Mouse (Mus musculus) natural killer cell, adult 2 months (primary cell): Measurements from ENCODE around the gene Ada.
A peak's percentile ranks its signal among the peaks of the same experiment; 100 is the strongest.

Source experiments
- DNase-seq, 2 experiments: peaks; one replicate each; pipeline ENCODE4 v3.0.0; 2022; ENCODE audit warnings: low spot score in 2 of 2

Gene Ada

DNA sequence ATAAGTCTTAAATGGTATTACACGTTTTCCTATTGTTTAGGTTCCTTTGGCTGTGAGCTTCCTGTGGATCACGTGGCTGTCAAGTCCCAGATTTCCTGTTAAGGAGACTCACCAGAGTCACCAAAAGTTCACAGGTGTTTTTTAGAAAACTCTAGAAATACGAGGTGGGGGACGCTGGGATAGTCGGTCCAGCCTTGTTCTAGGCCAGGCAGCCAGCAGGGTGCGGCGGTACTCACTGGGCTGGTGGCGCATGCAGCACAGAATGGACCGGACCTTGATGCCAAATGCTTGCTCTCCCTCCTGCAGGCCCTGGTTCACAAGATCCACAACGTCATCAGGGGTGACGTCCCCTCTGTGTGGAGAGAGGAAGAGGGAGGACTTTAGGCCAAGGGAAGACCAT lies 18.0 kb downstream of the Ada start:
- no peak for DNase-seq

DNA sequence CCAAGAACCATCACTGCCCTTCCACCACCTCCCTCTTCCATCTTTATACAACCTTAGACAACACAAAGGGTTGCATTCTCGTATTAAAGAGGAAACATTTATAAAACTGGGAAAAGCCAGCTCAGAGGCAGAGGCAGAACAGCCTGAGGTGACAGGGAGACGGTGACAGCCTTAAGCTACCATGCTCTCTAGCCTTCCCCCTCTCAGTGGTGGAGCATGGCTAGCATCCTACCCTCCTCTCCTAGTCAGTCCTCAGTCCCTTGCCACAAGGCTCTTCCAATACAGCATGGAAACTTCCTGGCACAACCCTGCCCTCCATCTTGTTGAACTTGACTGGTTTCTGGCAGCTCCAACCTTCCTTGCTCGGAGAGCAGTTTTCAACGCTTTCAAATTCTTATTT lies 21.7 kb downstream of the Ada start:
- no peak for DNase-seq

DNA sequence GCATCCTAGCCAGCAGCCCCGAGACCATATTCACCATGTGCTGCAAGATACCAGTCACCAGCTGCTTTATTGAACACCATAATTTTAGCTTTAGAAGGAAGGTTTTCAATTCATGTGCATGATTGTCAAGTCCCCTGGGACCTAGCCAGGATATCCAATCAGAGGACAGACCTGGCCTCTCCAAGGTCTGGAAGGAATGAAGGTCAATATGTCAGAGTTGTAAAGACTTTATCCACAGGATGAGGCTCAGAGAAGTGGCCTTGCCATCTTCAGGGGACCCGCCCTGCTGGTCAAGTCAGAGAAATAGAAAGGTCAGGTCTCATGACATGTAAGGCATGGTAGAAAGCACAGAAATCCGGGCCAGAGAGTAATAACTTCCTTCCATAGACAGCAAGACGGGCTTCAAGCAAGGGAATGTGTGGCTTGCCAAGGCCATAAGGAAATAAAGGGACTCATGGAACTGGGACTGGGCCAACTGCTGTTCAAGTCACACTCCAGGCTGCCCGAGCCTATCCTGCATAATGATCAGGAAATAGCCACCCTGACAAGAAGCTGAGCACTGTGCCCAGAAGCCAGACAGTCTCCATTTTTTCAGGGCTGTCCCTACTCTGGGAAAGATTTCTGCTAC lies 23.2 kb downstream of the Ada start:
- no peak for DNase-seq

DNA sequence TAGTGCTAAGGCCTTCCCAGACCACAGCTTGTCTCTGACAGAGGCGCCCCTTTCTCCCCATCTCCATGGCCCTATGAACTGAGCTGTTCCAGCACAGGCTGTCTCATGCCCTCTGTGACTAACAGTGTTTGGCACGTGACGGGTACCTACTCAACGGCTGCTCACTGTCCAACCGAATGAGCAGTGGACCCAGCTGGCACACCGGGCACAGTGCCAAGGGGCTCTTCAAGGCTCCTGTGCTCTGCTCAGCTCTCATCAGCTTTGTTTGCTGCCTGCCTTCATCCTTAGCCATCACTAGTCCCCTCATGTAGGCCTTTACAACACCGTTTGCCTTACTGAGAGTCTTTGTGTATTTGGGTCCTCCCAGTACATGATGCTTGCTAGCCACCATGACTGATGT lies 27.5 kb downstream of the Ada start:
- no peak for DNase-seq

DNA sequence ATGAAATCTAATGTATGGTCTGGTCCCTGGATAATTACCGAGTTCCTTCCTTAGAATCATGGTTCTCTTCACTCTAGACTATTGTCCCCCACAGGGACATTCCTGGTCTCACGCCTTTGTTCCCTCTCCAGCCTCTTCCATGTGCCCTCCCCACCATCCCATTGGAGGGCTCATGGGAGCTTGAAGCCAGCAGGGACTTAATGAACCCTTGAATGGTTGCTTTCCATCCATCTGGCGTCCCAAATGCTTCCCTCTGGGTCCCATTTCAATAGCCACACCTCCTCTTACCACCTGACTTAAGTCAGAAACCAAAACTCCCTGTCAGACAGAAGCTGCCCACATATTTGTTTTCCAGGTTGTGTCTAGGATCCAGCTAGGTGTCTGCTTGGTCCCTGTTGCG lies 30.4 kb downstream of the Ada start:
- DNase-seq = no peak

DNA sequence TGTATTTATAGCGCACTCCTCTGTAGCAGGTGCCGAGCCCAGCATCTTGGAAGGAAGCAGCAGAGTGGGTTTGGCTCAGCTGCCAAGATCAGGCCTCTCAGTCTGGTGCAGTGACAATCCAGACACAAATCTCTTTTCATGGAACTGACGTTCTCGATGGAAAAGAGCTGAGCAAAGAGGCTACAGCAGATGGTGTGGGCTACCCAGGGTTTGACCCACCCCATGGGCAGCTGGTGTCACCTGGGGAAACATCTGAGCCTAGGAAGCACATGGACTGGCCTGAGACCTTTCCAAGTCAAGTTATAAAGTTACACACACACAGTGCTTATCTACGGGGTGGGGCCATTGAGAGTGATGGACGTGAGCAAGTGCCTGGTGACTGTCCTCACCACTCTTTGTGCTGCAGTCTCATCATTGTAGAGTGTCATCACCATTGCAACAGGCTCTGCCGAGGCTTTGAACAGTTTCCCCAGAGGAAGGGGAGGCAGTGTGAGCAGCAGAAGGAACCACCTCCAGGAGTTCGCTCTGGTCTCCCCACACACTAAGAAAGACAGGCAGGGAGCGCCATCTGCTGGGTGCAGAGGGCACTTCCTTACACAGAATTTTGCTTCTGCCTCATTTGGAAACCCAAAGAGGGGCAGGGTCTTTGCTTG lies 31.0 kb downstream of the Ada start:
- DNase-seq = peak; percentile 71 to 83

DNA sequence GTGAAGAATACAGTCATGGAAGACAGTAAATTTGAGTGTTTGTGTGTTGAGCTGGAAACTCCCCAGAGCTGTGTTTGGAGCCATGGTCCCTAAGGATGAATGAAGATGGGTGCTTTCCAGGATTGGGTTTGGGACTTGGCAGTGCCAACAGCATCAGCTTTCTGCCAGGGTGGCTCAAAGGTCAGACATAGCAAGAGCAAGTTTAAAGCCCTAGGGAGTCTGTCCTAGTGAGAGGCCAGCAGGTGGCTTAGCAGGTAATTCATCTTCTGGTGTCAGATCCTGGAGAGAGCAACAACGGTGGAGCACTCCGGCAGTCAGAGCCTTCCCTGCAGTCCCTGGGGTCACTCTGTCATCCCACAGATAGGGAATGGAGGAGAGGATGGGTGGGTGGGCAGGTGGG lies 31.5 kb downstream of the Ada start:
- no peak for DNase-seq

DNA sequence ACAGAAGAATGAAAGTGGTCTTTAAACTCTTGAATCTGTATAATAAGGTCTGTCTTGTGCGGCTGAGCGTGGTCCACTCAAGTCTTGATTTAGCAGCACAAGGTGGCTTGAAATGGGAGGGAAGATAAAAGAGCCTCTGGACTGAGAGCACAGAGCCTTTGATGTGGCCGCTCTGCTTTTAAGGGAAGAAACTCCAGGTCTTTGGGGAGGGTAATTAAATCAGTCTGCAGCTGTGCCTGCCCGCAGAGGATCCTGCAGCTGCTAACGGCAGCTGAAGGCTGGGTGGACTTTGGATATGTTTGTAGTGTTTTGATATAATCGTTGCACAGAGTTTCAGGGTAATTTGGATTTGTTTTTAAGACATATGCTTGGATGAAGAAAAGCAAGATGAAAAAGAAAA lies 33.2 kb downstream of the Ada start:
- DNase-seq = no peak

DNA sequence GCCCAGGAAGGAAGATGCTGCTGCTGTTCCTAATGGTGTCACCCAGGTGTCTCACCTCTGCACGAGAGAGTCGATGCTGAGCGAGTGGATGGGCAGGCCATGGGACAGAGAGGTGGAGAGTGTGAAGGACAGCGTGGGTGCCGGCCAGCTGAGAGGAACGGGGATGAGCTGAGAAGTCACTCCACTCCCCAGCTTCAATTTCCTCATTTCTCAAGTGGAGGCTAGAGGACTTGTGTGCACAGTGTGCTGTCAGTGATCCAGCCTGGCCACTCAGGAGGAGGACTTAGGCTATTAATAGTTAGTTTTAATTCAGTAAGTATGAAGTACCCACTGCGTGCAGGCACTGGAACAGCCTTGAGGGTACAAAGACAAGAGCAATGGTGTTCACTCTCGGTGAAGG lies 33.6 kb downstream of the Ada start:
- no peak for DNase-seq

DNA sequence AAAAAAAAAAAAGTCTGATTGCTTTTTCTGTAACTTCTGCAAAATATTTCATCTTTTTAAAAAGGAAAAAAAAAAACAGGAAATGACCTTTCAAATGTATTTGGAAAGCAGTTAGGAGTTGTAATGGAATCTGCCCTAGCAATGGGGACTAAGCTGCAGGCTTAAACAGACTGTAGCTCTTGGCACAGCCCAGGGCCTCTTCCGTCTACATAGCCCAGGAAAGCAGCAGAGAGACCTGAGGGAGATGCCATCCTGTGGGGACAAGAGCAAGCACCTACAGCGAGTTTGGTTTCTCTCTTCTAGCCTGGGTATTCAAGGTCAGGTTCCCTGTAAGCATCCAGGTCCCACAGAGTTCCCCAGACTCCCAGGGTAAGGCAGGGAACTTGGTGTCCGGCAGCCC lies 36.7 kb downstream of the Ada start:
- no peak for DNase-seq

DNA sequence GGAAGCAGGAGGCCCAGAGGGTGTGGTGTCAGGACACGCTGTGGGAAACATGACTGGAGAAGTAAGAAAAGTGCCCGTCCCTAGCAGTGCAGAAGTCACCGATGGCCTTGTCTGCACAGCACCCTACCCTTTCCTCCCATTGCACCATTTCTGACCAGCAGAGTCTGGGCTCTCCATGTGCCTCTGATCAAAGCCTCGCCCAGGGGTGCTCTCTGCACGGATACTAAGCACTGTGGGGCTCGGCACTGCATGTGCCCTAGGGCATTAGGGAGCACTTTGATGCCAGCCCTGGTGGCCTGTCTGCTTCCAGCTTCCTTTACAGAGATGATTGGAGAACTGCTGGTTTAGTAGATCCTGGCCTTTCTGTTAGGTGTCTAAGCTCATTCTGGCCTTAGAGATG lies 37.2 kb downstream of the Ada start:
- DNase-seq = no peak

DNA sequence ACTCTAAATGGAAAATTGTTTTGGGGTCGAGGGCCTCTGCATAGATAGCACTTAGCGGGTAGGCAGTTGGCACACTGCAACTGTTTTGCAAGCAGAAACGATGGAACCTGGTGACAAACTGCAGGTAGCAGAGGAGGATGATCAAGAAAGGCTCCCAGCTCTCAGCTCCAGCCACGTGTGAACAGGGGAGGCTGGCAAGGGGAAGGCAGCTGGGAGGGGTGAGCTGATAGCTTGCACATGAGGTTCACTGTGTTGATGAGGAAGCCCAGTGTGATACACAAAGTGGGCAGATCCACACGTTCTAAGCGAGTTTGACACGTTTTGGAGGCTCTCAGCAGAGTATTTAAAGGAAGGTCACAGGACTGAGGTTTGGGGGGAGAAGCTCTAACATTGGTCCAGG lies 37.6 kb downstream of the Ada start:
- peak; percentile 29 to 39 for DNase-seq

DNA sequence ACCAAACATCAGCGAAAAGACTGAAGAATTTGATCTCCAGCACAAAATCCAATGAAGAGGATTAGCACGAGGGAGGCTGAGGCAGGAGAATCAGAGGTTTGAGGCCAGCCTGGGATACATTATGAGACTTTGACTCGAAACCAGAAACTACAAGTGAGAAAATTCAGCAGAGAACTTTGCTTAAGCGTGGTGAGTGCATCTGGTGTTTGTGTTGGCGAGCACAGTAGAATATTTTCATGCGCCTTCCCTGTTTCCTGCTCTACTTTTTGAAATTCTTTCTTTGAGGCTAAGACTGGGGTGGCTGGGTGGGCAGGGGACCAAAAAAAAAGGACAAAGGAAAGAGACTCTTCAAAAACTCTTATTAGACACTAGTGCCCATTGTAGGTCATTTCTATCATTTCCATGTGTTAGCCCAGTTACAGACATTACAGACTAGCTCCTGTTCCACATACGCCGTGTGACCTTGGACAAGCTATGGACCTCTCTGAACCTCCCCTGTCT lies 38.6 kb downstream of the Ada start:
- no peak for DNase-seq

DNA sequence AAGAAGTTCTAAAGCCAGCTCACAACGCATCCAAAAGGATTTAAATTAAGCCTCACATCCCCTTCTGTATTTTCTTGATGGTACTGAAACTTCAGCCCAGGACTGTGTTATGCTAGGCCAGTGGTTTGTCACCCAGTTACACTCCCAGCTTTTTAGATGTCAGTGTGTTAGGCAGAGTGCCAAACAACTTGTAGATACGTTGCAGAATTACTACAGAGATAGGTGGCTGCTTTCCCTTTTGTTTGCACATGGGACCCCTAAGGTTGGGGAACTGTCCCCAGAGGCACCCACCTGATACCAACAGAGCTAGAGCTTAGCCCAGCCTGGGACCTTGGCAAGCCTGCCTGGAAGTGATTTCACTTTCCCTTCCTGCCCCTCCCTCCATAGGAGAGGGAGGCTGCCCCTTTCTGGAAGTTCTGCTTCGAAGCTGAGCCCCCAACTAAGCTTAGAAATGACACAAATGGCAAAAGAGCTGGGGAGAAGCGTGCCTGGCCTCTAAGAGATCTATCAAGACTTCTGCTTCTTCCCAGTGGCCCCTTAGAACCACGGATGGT lies 39.4 kb downstream of the Ada start:
- DNase-seq = no peak

DNA sequence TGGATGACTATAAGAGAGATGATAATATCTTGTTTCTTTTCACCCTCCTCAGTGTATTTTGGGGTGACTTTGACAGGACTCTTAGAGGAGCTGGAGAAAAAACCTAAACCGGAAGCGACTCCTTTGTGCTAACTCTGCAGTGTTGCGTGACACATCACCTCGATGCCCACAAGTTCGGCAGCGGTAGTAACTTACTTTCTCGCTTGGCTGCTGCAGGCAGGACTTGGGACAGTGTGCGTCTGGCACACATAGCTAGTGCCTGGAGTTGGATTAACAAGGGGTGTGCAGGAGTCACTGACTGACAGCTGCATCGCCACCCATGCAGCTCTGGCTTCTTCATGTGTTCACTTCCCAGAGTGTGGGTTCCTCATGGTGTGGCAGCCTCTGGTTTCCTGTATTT lies 40.0 kb downstream of the Ada start:
- DNase-seq = peak; percentile 37 to 38

DNA sequence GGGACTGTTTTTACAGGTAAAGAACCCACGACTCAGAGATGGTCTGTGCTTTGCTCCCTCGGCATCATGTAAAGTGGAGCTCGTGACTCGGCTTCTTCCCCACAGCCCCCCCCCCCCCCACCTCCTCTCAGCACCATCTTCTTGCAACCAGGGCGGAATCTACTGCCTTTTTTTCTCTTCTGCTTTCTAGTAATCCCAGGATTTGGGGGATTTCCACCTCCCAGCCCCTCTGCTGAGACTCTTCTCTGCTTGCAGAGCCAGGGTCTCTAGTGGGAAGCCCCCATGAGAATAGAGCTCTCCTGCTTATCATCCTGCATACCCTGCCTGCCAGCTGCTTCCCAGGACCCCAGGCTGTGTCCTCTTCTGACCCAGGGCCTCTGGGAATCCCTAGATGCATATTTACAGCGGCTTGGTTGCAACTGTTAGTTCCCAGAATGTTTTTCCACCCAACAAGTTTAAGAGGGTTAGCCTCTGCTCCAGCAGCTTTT lies 41.2 kb downstream of the Ada start:
- DNase-seq = no peak

DNA sequence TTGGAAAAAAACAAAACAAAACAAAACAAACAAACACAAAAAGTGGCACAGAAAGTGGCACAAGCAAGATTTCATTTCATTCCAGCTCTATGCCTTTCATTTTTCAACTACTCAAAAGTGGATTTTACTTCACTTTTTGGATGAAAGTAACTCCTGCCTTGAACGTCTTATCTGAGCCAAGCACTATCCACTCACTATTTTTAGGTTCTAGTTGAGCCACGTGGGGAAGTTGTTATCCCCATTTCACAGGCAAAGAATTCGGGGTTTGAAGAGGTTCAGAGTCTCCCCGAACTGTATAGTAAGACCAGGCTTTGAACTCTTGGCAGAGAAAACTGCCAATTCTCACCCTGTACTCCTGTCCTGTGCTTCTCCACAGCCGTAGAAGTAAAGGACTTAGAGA lies 41.7 kb downstream of the Ada start:
- DNase-seq = no peak

DNA sequence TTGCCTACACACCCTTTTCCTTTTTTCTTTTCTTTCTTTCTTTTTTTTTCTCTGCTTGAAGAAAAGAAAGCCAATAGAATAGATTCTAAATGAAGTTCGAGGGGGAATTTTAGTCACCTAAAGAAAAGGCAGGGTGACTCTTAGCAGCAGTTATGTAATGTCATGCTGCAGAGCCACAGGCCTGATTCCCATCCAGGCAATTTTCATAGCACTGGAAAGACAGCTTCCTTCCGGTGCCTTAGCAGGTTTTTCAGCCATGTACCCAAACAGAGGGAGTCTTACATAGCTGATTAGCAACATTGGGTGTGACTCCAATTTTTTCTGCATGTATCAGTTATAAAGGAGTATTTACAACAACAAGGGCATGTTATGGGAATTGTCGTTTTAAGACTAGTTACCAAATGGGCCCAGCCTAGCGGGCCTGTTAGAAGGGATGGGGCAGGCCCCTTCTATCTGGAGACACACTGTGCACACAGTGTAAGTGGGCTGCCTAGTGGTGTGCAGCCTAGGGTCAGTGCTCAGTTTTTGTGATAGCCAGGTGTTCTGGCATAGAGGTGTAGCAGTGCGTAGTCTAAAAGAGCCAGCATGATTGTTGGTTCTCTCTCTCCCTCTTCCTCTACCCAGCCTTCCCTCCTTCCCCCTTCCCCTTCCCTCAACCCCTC lies 46.3 kb downstream of the Ada start:
- no peak for DNase-seq

DNA sequence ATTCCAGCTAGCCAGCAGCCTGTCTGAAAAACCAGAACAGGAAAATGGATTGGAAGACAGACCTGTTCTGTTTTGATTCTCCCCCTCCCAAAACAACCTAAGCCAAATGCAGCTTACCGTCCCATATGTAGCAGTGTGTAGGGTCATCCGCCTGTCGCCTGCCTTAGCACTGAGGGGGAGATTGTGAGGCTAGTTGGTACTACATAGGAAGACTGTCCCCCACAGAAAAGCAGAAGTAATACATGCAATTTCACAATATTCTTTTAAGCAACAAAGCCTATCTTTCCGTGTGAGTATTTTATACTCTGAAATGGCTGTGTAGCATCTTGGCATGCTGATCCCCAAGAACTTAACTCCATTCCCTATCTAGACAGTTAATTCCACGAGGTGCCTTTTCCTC lies 47.1 kb downstream of the Ada start:
- peak in 1 of 2 experiments; percentile 25 for DNase-seq

DNA sequence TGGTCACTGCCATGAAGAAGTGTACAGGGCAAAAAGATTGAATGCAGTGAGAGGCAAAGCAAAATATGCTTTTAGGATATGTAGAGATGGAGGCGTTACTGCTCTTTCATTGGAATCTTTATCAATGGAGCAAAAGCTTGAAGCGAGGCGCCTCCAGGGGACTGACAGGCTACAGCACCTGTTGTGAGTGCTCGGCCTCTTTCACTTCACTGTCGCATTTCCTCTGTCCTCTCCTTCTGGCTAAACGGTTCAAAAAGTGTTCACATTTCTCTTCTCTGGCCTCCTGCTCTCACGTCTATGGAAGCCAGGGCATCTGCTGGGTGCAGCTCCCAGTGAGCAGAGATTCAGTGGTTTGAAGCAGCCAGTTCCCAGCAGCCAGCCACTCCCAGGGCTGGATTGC lies 47.6 kb downstream of the Ada start:
- DNase-seq = no peak

DNA sequence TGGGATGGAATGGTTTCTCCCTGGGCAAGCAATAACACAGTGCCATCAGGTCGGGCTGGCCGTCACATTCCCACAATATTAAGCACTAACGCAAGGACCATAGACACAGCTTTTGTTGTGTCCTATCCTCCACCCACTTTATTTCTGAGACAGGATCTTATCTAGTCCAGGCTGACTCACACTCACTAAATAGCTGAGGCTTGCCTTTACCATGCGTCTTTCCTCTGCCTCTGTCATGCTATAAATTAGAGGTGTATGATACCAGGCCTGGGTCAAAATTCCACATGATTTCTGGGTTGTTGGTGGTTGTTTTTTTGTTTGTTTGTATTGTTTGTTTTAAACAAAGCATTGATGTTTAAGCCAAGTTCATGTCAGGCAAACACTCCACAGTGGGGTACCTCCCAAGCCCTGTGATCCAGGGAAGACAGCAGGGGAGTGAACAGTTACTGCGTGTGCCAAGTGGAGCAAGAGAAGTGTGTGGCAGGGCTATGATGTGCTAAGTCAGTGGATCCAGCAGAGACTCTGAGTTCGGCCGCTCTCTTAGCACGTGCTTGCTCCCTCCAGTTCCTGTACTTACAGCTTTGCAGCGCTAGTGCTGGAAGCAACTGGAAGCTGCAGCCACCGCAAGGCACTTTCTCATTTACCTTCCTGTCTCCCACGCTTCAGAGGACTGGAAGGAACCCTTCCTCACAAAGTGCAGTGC lies 50.8 kb downstream of the Ada start:
- DNase-seq = no peak
